Mouse (Mus musculus): ENCODE data around the gene Fndc3b.

- TF ChIP-seq CTCF (IDR thresholded peaks at IDR 0.05; ENCODE audit: low read depth) (no peak), EP300 (IDR thresholded peaks at IDR 0.05; ENCODE audit: low read depth) (no peak)
These were observed 289.1 kb downstream of the Fndc3b start for GRCm38 (mm10) chr3:27421980-27422379.

Data from liver, postnatal 0 days (tissue).